Mouse (Mus musculus): ENCODE measurements around the gene Rffl.

Rffl gene

DNA sequence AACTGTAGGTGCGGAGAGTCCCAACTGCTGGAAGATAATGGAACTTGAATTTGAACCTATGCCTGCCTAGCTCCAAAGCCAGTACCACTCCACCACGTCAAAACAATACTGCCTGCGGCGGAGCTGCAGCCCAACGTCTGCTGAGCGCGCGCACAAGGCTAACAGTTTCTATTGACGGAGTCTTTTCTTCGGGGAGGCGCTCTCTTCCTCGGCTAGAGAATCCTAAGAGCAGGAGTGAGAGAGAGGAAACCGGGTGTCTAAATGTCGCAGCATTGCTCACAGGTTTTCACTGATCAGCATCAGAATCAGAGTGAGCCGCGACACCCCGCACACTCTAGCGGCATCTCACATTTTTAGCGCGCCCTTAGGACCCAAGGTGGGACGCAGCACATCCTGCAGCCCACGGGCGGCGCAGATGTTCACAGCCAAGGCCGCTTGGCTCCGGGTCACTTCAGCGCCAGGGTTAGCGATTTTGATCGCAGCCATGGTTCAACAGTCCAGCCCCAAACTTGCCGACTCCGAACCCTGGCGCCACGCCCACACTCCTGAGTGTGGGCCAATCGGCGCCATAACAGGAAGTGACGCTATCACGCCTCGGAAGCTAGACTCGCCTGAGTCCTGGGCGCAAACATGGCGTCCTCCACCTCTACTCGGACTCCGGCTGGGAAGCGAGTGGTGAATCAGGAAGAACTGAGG, 107.1 kb downstream of the Rffl start, which contains the start of the genes Cct6b and Zfp830:
Gene Cct6b, minus strand, starts transcription at position 580 of the 696 bp plus-strand sequence.
Gene Zfp830, plus strand, starts transcription at position 604 of the 696 bp plus-strand sequence.
- DNase-seq = peak; percentile 79 to 87

DNA sequence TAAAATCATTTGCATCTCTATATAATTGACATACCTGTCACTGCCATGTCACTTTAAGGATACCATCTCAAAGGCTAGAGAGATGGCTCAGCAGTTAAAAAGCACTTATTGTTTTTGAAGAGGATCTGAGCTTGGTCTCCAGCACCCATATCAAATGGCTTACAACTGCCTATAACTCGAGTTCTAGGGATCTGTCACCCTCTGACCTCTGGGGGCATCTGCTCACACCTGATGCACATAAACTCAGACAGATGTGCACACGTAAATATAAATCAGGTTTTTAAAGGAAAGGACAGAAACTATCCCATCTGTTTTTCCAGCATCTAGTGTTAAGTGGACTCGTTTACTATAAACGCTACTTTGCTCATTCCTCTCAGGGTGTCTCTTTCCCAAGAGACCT, 107.7 kb downstream of the Rffl start:
- DNase-seq = no peak

DNA sequence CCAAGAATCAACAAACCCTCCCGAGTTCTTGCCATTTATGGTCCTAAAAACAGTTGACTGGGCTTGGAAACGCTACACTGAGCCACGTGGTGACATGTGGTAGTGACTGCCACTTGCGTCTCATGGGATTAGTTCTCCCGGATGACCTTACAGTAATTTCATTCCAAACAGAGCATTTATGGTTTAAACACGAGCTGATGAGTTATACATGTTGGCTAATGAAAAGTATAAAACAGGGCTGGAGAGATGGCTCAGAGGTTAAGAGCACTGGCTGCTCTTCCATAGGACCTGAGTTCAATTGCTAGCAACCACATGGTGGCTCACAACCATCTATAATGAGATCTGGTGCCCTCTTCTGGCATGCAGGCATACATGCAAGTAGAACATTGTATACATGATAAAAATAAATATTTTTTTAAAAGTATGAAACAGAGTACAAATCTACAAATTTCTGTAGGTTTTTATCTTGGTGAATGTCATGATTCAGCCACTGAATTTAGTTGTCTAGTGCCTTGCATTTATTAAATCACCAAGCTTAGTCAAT, 108.7 kb downstream of the Rffl start:
- no peak for DNase-seq

DNA sequence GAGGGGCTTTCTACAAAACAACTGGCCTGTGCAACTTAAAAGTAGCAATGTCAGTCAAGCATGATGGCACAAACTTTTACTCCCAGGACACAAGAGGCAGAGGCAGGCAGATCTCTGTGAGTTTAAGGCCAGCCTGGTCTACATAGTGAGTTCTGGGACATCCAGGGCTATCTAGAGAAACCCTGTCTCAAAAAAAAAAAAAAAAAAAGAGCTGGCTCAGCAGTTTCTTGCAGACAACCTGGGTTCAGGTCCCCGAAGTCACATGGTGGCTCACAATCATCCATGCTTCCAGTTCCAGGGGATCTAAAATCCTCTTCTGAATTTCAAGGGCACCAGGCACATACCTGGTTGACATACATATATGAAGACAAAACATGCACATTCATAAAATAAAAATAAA, 115.1 kb downstream of the Rffl start:
- no peak for DNase-seq

Data from spleen, adult 18-20 months (tissue).